Mouse (Mus musculus) Patski (cell line): Measurements from ENCODE around the gene Rara. TPM values are rescaled to one million over a fixed set of nuclear protein-coding genes. Genes with fewer than 3 reads are reported as not detected.

Experiments used
- ATAC-seq: fragments of 100-300 bp; one replicate; pipeline ENCODE4 v1.8.0; 2021
- CTCF ChIA-PET: fragments of 350-600 bp; sonication (Branson Sonifier 250); formaldehyde crosslinking; loops from one replicate; lab custom pipeline; 2022; ENCODE audit warnings: inconsistent platforms; lab: Charles Lee
- POLR2A ChIA-PET: fragments of 350-600 bp; sonication (Branson Sonifier 250); formaldehyde crosslinking; loops from one replicate; lab custom pipeline; 2022; ENCODE audit warnings: antibody characterized with exemption, inconsistent platforms; lab: Charles Lee
- DNase-seq: peaks from one replicate; pipeline ENCODE4 v3.0.0-alpha.2; 2011; ENCODE audit warnings: low read depth, low spot score
- H3K27me3 ChIP-seq: fragments of 371-371 bp; one replicate; pipeline ENCODE4 v1.5.1; 2021
- CTCF ChIP-seq: fragments of 100-300 bp; IDR thresholded peaks from one replicate; pipeline ENCODE4 v1.5.1; 2021
- in situ Hi-C: fragments of 300-500 bp; cut with MboI; formaldehyde crosslinking; loops from 3 replicates; pipeline ENCODE4 v1.11.1; 2018; ENCODE audit warnings: low pct_unique_long_range_greater_than_20kb, mixed read lengths
- polyA plus RNA-seq: library from polyadenylated mRNA; unstranded; gene quantifications from one replicate; pipeline ENCODE4 v1.2.3, GENCODE M21; 2021

The Rara gene
- polyA plus RNA-seq, 1 experiment from 2014 or later, result 31.2 TPM

GRCm38 (mm10) chr11:98965416-98966077 lies 37.9 kb downstream of the Rara start:
- no peak for TF ChIP-seq CTCF
- DNase-seq, result no peak
- in situ Hi-C loops, result no loop called here
- CTCF ChIA-PET, result interaction anchor here (0.7 to 1.6 kb wide), 2 partner anchors 32 to 56 kb away, joined by 3 to 8 read pairs; no protein-coding TSS in a partner anchor
- POLR2A ChIA-PET, result no interaction called here
- H3K27me3 ChIP-seq, result no peaks in the 10 kb centered on the region
- no peak for ATAC-seq

DNA sequence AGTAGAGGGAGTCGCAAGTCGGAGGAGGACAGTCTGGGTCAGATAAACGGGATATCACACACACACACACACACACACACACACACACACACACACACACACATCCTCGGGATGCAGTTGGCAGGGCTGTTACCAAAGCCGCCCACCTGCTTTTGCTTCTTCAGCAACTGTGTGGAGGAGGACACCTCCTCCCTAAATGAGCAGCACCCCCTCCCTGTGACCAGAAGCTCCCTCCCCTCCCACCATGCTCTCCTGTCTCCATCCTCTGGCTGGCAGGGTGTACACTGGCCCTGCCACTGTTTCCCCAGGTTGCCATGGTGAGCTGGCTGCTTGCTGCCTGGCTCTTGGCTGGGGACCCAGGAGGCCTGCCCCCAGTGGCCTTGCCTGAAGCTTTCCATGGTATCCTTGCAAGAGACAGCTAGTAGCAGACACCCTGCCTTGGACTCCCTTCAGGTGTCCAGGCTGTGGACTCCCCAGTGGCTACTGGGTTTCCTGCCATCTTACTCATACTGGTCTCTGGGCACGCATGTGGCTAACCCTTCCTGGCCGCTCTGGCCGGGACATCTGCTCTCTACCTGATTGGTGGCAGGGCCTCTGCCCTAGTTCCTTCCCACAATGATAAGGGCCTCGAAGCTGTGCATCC lies 39.0 kb downstream of the Rara start:
- no peak for ATAC-seq
- in situ Hi-C loops, result no loop called here
- TF ChIP-seq CTCF, result no peak
- no peaks in the 10 kb centered on the region for H3K27me3 ChIP-seq
- ChIA-PET POLR2A (no interaction called here), CTCF (interaction anchor here (1.6 kb wide), 1 partner anchor 33 kb away, joined by 8 read pairs; no protein-coding TSS in a partner anchor)
- DNase-seq, result no peak

DNA sequence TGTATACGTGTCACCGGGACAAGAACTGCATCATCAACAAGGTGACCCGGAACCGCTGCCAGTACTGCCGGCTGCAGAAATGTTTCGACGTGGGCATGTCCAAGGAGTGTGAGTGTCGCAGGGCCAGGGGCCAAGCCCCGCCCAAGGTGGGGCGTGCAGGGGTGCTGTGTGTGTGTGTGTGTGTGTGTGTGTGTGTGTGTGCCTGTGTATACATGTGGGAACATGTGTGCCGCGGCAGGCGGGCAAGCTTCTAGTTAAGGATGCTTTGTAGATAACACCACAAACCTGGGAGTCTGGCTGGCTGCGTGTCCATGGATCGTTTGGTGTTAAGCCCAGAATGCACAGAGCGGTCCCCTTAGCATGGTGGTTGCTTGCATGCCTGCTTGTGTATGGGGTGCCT lies 40.5 kb downstream of the Rara start:
- ChIA-PET CTCF (interaction anchor here (1.1 to 1.2 kb wide), 2 partner anchors 36 to 43 kb away, joined by 3 read pairs; no protein-coding TSS in a partner anchor), POLR2A (no interaction called here)
- no peak for ATAC-seq
- TF ChIP-seq CTCF, result no peak
- H3K27me3 ChIP-seq, result no peaks in the 10 kb centered on the region
- in situ Hi-C loops, result no loop called here
- DNase-seq, result no peak

- ChIA-PET CTCF (interaction anchor here (1.1 to 1.7 kb wide), 4 partner anchors 37 to 47 kb away, joined by 3 to 4 read pairs (median 3); no protein-coding TSS in a partner anchor), POLR2A (interaction anchor here (1.3 kb wide), 1 partner anchor 31 kb away, joined by 3 read pairs; no protein-coding TSS in a partner anchor)
- DNase-seq (no peak), ATAC-seq (no peak)
- TF ChIP-seq CTCF, result no peak
- H3K27me3 ChIP-seq, result no peaks in the 10 kb centered on the region
- in situ Hi-C loops, result no loop called here
Measured at GRCm38 (mm10) chr11:98968716-98969495, 41.3 kb downstream of the Rara start.

DNA sequence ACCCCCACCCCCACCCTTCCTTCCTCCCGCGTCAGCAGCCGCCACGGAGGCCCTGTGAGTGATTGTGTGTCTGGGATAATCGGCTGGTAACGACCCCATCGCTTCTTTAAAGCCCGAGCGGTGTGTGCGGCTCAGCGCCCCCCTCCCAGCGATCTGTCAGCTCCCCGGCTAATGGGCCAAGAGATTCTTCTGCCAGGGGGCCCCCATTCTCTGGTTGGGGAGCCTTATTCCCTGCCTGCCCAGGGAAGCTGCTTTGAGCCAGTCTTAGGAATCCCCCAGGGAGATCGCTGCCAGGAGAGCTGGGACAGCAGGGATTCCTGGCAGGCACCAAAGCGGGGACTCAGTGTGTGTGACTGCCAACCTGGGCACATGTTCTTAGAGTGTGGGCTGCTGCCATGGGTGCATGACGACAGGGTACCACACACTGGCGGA lies 41.9 kb downstream of the Rara start:
- CTCF ChIA-PET, result interaction anchor here (1.1 to 1.7 kb wide), 2 partner anchors 44 to 48 kb away, joined by 3 to 4 read pairs; no protein-coding TSS in a partner anchor
- in situ Hi-C loops, result no loop called here
- no peaks in the 10 kb centered on the region for H3K27me3 ChIP-seq
- DNase-seq, result no peak
- POLR2A ChIA-PET, result interaction anchor here (1.3 kb wide), 1 partner anchor 31 kb away, joined by 3 read pairs; no protein-coding TSS in a partner anchor
- no peak for ATAC-seq
- no peak for TF ChIP-seq CTCF

DNA sequence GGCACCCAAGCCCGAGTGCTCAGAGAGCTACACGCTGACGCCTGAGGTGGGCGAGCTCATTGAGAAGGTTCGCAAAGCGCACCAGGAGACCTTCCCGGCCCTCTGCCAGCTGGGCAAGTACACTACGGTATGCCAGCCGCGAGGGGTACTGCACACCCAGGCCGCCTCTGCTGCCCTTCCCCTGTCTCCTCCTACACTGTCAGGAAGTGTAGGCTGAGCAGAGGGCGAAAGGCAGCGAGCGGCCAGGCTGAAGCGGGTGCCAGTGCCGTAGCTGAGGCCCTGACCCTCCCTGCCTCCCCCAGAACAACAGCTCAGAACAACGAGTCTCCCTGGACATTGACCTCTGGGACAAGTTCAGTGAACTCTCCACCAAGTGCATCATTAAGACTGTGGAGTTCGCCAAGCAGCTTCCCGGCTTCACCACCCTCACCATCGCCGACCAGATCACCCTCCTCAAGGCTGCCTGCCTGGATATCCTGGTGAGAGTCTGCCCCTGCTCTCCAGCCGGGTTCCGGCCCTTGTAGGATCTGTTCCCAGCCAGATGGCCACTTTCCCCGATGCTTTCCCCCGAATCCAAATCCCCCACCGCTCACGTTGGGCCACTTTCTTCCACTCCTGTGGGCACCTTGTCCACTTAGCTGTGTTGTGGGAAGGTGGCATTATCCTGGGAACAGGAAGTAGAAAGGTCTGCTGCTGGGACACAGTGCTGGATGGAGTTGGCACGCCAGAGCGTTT lies 42.7 kb downstream of the Rara start:
- H3K27me3 ChIP-seq, result no peaks in the 10 kb centered on the region
- ChIA-PET POLR2A (interaction anchor here (0.6 to 1.3 kb wide), 3 partner anchors 11 to 32 kb away, joined by 3 to 8 read pairs (median 3); no protein-coding TSS in a partner anchor), CTCF (interaction anchor here (1.1 to 1.7 kb wide), 2 partner anchors 45 to 49 kb away, joined by 3 to 4 read pairs; no protein-coding TSS in a partner anchor)
- in situ Hi-C loops, result loop anchor here (5.0 to 10.0 kb wide), 2 partner anchors 33 to 56 kb away; no protein-coding TSS in a partner anchor
- no peak for TF ChIP-seq CTCF
- no peak for DNase-seq
- no peak for ATAC-seq

GRCm38 (mm10) chr11:98971316-98972031 lies 43.9 kb downstream of the Rara start:
- ChIA-PET CTCF (interaction anchor here (0.8 to 2.5 kb wide), 7 partner anchors 8 to 49 kb away, joined by 3 to 11 read pairs (median 3); no protein-coding TSS in a partner anchor), POLR2A (interaction anchor here (1.0 to 1.4 kb wide), 3 partner anchors 8 to 46 kb away, joined by 3 to 5 read pairs (median 3); no protein-coding TSS in a partner anchor)
- ATAC-seq, result no peak
- no peak for DNase-seq
- no peaks in the 10 kb centered on the region for H3K27me3 ChIP-seq
- TF ChIP-seq CTCF, result no peak
- in situ Hi-C loops, result loop anchor here (5.0 to 10.0 kb wide), 2 partner anchors 34 to 57 kb away; no protein-coding TSS in a partner anchor

GRCm38 (mm10) chr11:98972215-98972614 lies 44.6 kb downstream of the Rara start:
- TF ChIP-seq CTCF, result no peak
- CTCF ChIA-PET, result interaction anchor here (0.8 to 2.5 kb wide), 7 partner anchors 9 to 50 kb away, joined by 3 to 11 read pairs (median 3); no protein-coding TSS in a partner anchor
- ATAC-seq, result no peak
- DNase-seq, result no peak
- POLR2A ChIA-PET, result interaction anchor here (1.0 to 1.4 kb wide), 3 partner anchors 9 to 47 kb away, joined by 3 to 5 read pairs (median 3); no protein-coding TSS in a partner anchor
- in situ Hi-C loops, result loop anchor here (5.0 to 10.0 kb wide), 2 partner anchors 35 to 57 kb away; no protein-coding TSS in a partner anchor
- H3K27me3 ChIP-seq, result no peaks in the 10 kb centered on the region
